Mouse (Mus musculus) myocyte (in vitro differentiated cells): Measurements from ENCODE around the gene Grb7. TPM values are rescaled to one million over a fixed set of nuclear protein-coding genes. Genes with fewer than 3 reads are reported as not detected.

ENCODE experiments used
- H3K27me3 ChIP-seq: one replicate; pipeline ENCODE4 v1.6.1; 2011; ENCODE audit not compliant: control insufficient read depth, insufficient read depth, insufficient read length
- H3K36me3 ChIP-seq: one replicate; pipeline ENCODE4 v1.6.1; 2011; ENCODE audit not compliant: control insufficient read depth, insufficient read depth
- H3K4me2 ChIP-seq: one replicate; pipeline ENCODE4 v1.6.1; 2011; ENCODE audit warnings: low read depth, control low read depth
- H3K4me3 ChIP-seq: one replicate; pipeline ENCODE4 v1.5.1; 2011; ENCODE audit warnings: mild to moderate bottlenecking, control low read depth, moderate library complexity
- H3K79me2 ChIP-seq: one replicate; pipeline ENCODE4 v1.6.1; 2011; ENCODE audit not compliant: control insufficient read depth, insufficient read depth
- H3ac ChIP-seq: one replicate; pipeline ENCODE4 v1.6.1; 2011; ENCODE audit not compliant: control insufficient read depth, insufficient read length
- CEBPB ChIP-seq: IDR thresholded peaks from 2 replicates; pipeline ENCODE4 v1.6.1; 2011; ENCODE audit warnings: mild to moderate bottlenecking, moderate library complexity; ENCODE audit not compliant: poor library complexity, insufficient read depth, severe bottlenecking
- E2F4 ChIP-seq: IDR thresholded peaks from one replicate; pipeline ENCODE4 v1.6.1; 2011; ENCODE audit warnings: mild to moderate bottlenecking, control low read depth, moderate library complexity; ENCODE audit not compliant: insufficient read depth
- MAX ChIP-seq: IDR thresholded peaks from one replicate; pipeline ENCODE4 v1.6.1; 2011; ENCODE audit warnings: low read depth, mild to moderate bottlenecking, control low read depth
- MYOD1 ChIP-seq, 3 experiments: IDR thresholded peaks; one replicate each; pipeline ENCODE4 v1.6.1; 2011; ENCODE audit warnings: control low read depth in 2 of 3, low read depth in 2 of 3, mild to moderate bottlenecking in 2 of 3, moderate library complexity in 1 of 3; ENCODE audit not compliant: insufficient read length in 2 of 3, control insufficient read depth in 1 of 3
- MYOG ChIP-seq, 3 experiments: IDR thresholded peaks; one replicate each; pipeline ENCODE4 v1.6.1; 2011; ENCODE audit warnings: control low read depth in 2 of 3, low read depth in 2 of 3, mild to moderate bottlenecking in 2 of 3; ENCODE audit not compliant: insufficient read length in 2 of 3, control insufficient read depth in 1 of 3, insufficient read depth in 1 of 3
- POLR2A ChIP-seq: IDR thresholded peaks from one replicate; pipeline ENCODE4 v1.6.1; 2011; ENCODE audit warnings: low read depth, mild to moderate bottlenecking, control low read depth, moderate library complexity; ENCODE audit not compliant: insufficient read length
- POLR2AphosphoS2 ChIP-seq: IDR thresholded peaks from one replicate; pipeline ENCODE4 v1.6.1; 2011; ENCODE audit warnings: low read depth, control low read depth; ENCODE audit not compliant: insufficient read length
- REST ChIP-seq: IDR thresholded peaks from one replicate; pipeline ENCODE4 v1.6.1; 2011; ENCODE audit warnings: mild to moderate bottlenecking, control low read depth, moderate library complexity; ENCODE audit not compliant: insufficient read depth, insufficient read length
- SRF ChIP-seq: IDR thresholded peaks from one replicate; pipeline ENCODE4 v1.6.1; 2011; ENCODE audit warnings: low read depth; ENCODE audit not compliant: control insufficient read depth, insufficient read length
- TCF12 ChIP-seq: IDR thresholded peaks from one replicate; pipeline ENCODE4 v1.6.1; 2011; ENCODE audit warnings: mild to moderate bottlenecking, control low read depth; ENCODE audit not compliant: poor library complexity, insufficient read depth, severe bottlenecking
- TCF3 ChIP-seq: IDR thresholded peaks from one replicate; pipeline ENCODE4 v1.6.1; 2011; ENCODE audit warnings: low read depth, control low read depth; ENCODE audit not compliant: insufficient read length
- USF1 ChIP-seq: IDR thresholded peaks from one replicate; pipeline ENCODE4 v1.6.1; 2011; ENCODE audit warnings: low read depth, mild to moderate bottlenecking, control low read depth, moderate library complexity
- polyA plus RNA-seq: library from polyadenylated mRNA; unstranded; fragments of >200 nt; fragmentation: generic; extraction: Trizol; gene quantifications from one replicate; pipeline ENCODE4 v1.2.1, GENCODE M21; 2012; ENCODE audit warnings: missing spikeins

The Grb7 gene
- polyA plus RNA-seq, 1 experiment, result not detected

DNA sequence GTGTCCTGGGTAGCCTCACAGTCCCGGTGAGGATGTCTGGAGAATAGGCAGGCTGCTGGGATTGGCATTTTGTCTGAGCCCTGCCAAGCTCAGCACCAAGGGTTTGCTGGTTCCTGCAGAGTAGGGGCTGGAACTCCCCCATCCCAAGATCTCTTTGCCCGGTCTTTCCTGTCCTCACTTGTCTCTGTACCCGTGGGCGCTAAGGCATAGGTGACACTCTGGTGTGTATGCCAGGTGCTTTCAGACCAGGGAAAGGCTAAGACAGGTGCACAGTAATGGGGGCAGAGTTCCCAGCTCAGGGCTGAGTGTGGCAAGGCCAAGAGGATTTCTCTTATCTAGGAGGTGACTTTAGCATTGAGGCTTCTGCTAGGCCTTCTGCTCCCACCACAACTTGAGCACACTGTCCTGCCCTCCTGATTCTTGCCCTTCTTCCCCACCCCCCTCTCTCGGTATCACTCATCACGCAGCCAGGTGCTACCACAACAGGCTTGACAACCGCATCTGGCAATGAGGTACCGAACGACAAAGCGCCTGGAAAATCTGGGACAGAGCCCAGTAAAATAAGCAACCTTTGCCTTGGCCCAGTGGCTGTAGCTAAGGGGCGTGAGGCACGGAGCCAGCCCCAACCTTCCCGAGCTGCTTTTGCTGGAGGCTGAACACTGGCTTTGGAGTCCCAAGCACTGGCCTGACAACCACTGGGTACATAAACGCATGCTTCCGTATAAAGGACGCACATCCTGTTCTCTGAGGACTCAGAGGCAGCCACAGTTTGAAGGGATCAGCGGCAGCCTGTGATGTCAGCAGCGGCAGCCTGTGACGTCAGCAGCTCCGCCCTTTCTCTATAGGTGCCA, 4.0 kb downstream of the Grb7 start:
- Histone ChIP-seq H3K4me2 (no peak overlapping the region), H3K27me3 (peaks cover 100% of the 10 kb centered on the region), H3K36me3 (no peaks in the 10 kb centered on the region), H3ac (no peak overlapping the region), H3K4me3 (no peak overlapping the region), H3K79me2 (no peaks in the 10 kb centered on the region)
- no peak for TF ChIP-seq MAX
- TF ChIP-seq TCF3, result no peak
- TF ChIP-seq REST, result no peak
- no peak for TF ChIP-seq TCF12
- TF ChIP-seq MYOD1 (IDR thresholded peaks at IDR 0.05; ENCODE audit: control insufficient read depth in 1 of 3, insufficient read length in 2 of 3, low read depth in 2 of 3), result no peak
- no peak for TF ChIP-seq E2F4
- no peak for TF ChIP-seq CEBPB
- no peak for TF ChIP-seq SRF
- no peak for TF ChIP-seq USF1
- TF ChIP-seq POLR2AphosphoS2, result no peak
- TF ChIP-seq POLR2A, result no peak

DNA sequence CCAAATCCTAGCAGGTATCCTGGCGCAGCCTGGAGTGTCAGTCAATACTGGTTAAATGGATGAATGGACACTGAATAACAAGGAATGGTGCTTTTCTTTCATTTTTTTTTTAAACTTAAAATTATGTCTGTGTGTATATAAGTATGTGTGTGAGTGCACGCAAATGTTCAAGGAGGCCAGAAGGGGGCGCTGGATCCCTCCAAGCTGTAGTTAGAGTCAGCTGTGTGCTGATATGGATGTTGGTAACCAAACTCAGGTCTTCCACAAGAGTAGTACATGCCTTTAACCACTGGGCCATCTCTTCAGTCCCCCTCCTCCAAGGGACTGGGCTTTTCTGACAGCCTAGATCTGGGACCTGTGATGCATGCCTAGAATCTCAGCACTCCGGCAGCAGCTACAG, 9.3 kb downstream of the Grb7 start:
- peaks cover 83% of the 10 kb centered on the region for H3K27me3 ChIP-seq

DNA sequence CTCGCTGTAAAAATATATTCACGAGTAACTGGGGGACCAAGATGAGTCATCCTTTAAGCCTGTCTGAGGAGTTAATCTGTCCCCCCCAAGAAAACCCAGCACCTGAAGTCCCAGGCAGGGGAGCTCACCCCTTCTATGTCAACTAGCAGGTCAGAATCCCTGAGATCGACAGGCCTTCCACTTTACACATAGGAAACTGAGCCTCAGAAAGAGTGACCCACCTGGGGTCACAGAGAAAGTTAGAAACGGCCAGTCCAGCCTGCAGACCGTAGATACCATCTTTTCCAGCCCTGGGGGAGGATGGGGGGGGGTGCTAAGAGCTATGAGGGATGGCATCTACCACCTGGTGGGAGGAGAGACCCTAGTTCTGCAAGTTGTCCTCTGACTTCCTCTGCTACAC, 10.4 kb downstream of the Grb7 start:
- Histone ChIP-seq H3K4me3 (peak overlapping the region; percentile 16), H3K4me2 (no peak overlapping the region), H3ac (no peak overlapping the region), H3K36me3 (no peaks in the 10 kb centered on the region), H3K27me3 (peaks cover 79% of the 10 kb centered on the region), H3K79me2 (no peaks in the 10 kb centered on the region)
- no peak for TF ChIP-seq TCF12
- no peak for TF ChIP-seq MAX
- no peak for TF ChIP-seq MYOD1 (IDR thresholded peaks at IDR 0.05; ENCODE audit: control insufficient read depth in 1 of 3, insufficient read length in 2 of 3, low read depth in 2 of 3)
- no peak for TF ChIP-seq MYOG (IDR thresholded peaks at IDR 0.05; ENCODE audit: control insufficient read depth in 1 of 3, insufficient read depth in 1 of 3, insufficient read length in 2 of 3, low read depth in 2 of 3)
- TF ChIP-seq CEBPB, result no peak
- no peak for TF ChIP-seq POLR2AphosphoS2
- no peak for TF ChIP-seq REST
- TF ChIP-seq USF1, result no peak
- TF ChIP-seq TCF3, result no peak
- TF ChIP-seq E2F4, result no peak

More for the DNA sequence above, 9.3 kb downstream of the Grb7 start:
- TF ChIP-seq MYOG (IDR thresholded peaks at IDR 0.05; ENCODE audit: control insufficient read depth in 1 of 3, insufficient read depth in 1 of 3, insufficient read length in 2 of 3, low read depth in 2 of 3) (no peak), USF1 (no peak), MAX (no peak), POLR2AphosphoS2 (no peak), CEBPB (no peak), TCF12 (no peak), TCF3 (no peak), SRF (no peak), E2F4 (no peak), REST (no peak), MYOD1 (IDR thresholded peaks at IDR 0.05; ENCODE audit: control insufficient read depth in 1 of 3, insufficient read length in 2 of 3, low read depth in 2 of 3) (no peak), POLR2A (no peak)
- no peak overlapping the region for H3ac ChIP-seq
- H3K4me3 ChIP-seq, result no peak overlapping the region
- no peaks in the 10 kb centered on the region for H3K36me3 ChIP-seq
- H3K4me2 ChIP-seq, result no peak overlapping the region
- no peaks in the 10 kb centered on the region for H3K79me2 ChIP-seq

DNA sequence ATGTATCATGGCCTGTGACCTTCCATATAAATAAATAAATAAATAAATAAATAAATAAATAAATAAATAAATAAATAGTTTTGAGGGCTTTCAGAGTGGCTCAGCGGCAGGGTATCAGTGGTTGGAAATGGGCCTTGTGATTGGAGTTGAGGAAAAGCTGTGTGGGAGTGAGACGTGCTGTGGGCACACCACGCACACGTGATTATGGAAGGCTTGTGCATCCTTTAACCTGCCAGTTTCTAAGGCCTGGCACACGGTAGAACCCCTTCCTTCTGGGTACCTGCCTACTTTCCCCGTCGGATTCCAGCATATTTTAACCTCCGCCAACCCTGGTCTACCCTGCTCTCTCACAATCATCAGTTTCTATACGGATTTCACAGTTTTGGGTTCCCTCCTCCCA, 10.8 kb downstream of the Grb7 start:
- Histone ChIP-seq H3K79me2 (no peaks in the 10 kb centered on the region), H3ac (no peak overlapping the region), H3K4me3 (peak overlapping the region; percentile 16), H3K36me3 (no peaks in the 10 kb centered on the region), H3K4me2 (peak overlapping the region; percentile 84), H3K27me3 (peaks cover 79% of the 10 kb centered on the region)
- TF ChIP-seq REST (no peak), POLR2AphosphoS2 (no peak), SRF (no peak), E2F4 (no peak), CEBPB (no peak), TCF3 (no peak)
